Comparison of ENCODE assay signal across 8 mouse cellular contexts in genomic region chr4:155653086-155653450, GRCm38 (mm10). TPM values are rescaled to one million over a fixed set of nuclear protein-coding genes. Genes with fewer than 3 reads are reported as not detected.
DNase-seq lines count a peak whose midpoint lies in the region; ATAC-seq and TF ChIP-seq lines count a peak whose summit lies in the region.

Mmp23 (minus strand) TSS chr4:155653384.

- H3K4me1 ChIP-seq in cerebellum, adult 2 months (ENCODE audit: control insufficient read depth, insufficient read depth, low read length): peaks cover 18% of the 10 kb centered on the region; the same call in 1 of the 2 replicates
- H3K4me1 ChIP-seq in brown adipose tissue, adult 24 weeks (ENCODE audit: control insufficient read depth, insufficient read depth, insufficient read length, low read length): no peaks in the 10 kb centered on the region; the same call in 1 of the 2 replicates
- H3K4me1 ChIP-seq in intestine, embryonic 15.5 days (replicated peaks): peaks cover 44% of the 10 kb centered on the region
- peaks cover 43% of the 10 kb centered on the region for H3K4me1 ChIP-seq in lung, embryonic 15.5 days

- ATAC-seq in granulocyte monocyte progenitor cell, adult 5-6 weeks (replicated peaks; ENCODE audit: poor library complexity, severe bottlenecking): peak; percentile 54
- ATAC-seq in intestine, embryonic 15.5 days: peak; percentile 19; the same call in 1 of the 2 replicates
- ATAC-seq in lung, embryonic 15.5 days (ENCODE audit: borderline replicate concordance, extremely low read depth, low FRiP score, low TSS enrichment): peak; percentile 61
- no peak for ATAC-seq in megakaryocyte-erythroid progenitor cell, adult 5-6 weeks (replicated peaks; ENCODE audit: low FRiP score, low TSS enrichment, poor library complexity, severe bottlenecking)

- H3K27ac ChIP-seq in cerebellum, adult 2 months (ENCODE audit: insufficient read depth, low read length): peak within 1 kb of the TSS; percentile 73
- H3K27ac ChIP-seq in brown adipose tissue, adult 24 weeks (replicated peaks; ENCODE audit: low read depth, low read length): no peak within 1 kb of the TSS
- peak within 1 kb of the TSS; percentile 68 for H3K27ac ChIP-seq in intestine, embryonic 15.5 days
- no peak within 1 kb of the TSS; the same call in 1 of the 2 replicates for H3K27ac ChIP-seq in lung, embryonic 15.5 days

- no peaks in the 10 kb centered on the region for H3K9me3 ChIP-seq in intestine, embryonic 15.5 days
- H3K9me3 ChIP-seq in lung, embryonic 15.5 days: no peaks in the 10 kb centered on the region

- peak within 1 kb of the TSS; percentile 89 for H3K4me2 ChIP-seq in intestine, embryonic 15.5 days (replicated peaks)
- peak within 1 kb of the TSS; percentile 92 for H3K4me2 ChIP-seq in lung, embryonic 15.5 days

- TF ChIP-seq POLR2A in cerebellum, adult 2 months (IDR thresholded peaks at IDR 0.05; ENCODE audit: borderline replicate concordance, insufficient read depth, low read length): no peak

- peak within 1 kb of the TSS; percentile 60 for H3K4me3 ChIP-seq in cerebellum, adult 2 months (replicated peaks; ENCODE audit: insufficient read depth, low read depth, low read length)
- H3K4me3 ChIP-seq in brown adipose tissue, adult 24 weeks (ENCODE audit: insufficient read depth, low read depth, low read length): peak within 1 kb of the TSS; percentile 38
- H3K4me3 ChIP-seq in intestine, embryonic 15.5 days (replicated peaks): peak within 1 kb of the TSS; percentile 45
- H3K4me3 ChIP-seq in lung, embryonic 15.5 days: peak within 1 kb of the TSS; percentile 43

- peak; percentile 60 to 79 for DNase-seq in cerebellum, adult 2 months
- no peak for DNase-seq in cerebellum, adult 9-11 months
- peak; percentile 59 for DNase-seq in ovary, postnatal 14 days (ENCODE audit: low spot score)

- no peaks in the 10 kb centered on the region for H3K27me3 ChIP-seq in cerebellum, adult 2 months (ENCODE audit: control insufficient read depth, insufficient read depth, low read length)
- peaks cover 16% of the 10 kb centered on the region for H3K27me3 ChIP-seq in intestine, embryonic 15.5 days (replicated peaks)
- H3K27me3 ChIP-seq in lung, embryonic 15.5 days: peaks cover 23% of the 10 kb centered on the region

- WGBS in cerebellum, adult 2 months: 1% methylated on average over 33 of the region's 33 CpGs
- WGBS in intestine, embryonic 15.5 days: 1% methylated on average over 33 of the region's 33 CpGs
- WGBS in lung, embryonic 15.5 days: under 1% methylated on average over 32 of the region's 33 CpGs

- TF ChIP-seq CTCF in cerebellum, adult 2 months (IDR thresholded peaks at IDR 0.05; ENCODE audit: borderline replicate concordance, insufficient read depth, low read depth, low read length): no peak

- peak within 1 kb of the TSS; percentile 52 for H3K9ac ChIP-seq in intestine, embryonic 15.5 days
- H3K9ac ChIP-seq in lung, embryonic 15.5 days: peak within 1 kb of the TSS; percentile 43

- H3K36me3 ChIP-seq in intestine, embryonic 15.5 days: peaks cover 33% of the 10 kb centered on the region
- H3K36me3 ChIP-seq in lung, embryonic 15.5 days: peaks cover 34% of the 10 kb centered on the region

RNA-seq across cellular contexts. Expression of gene Mmp23, which starts in this region (rescaled TPM):
- polyA plus RNA-seq in cerebellum, adult 2 months (2012; rRNA removed): 38.1 and 39.4 TPM in 2 replicates
- 3.3 and 5.5 TPM in 2 replicates for polyA plus RNA-seq in brown adipose tissue, adult 24 weeks (2012; ENCODE audit: insufficient read depth, insufficient read length, missing spikeins)
- total RNA-seq in granulocyte monocyte progenitor cell, adult 5-6 weeks (2014; fragmentation: Nextera tagmentation): not detected in 2 replicates
- not detected in 2 replicates for total RNA-seq in granulocyte monocyte progenitor cell, adult 5-6 weeks (2017)
- polyA plus RNA-seq in intestine, embryonic 15.5 days (2015; fragmentation: Nextera tagmentation; extraction: Ambion mirVana): 36.8 and 38.0 TPM in 2 replicates
- 41.7 and 47.8 TPM in 2 replicates for polyA plus RNA-seq in lung, embryonic 15.5 days (2015; fragmentation: Nextera tagmentation; extraction: Ambion mirVana)
- not detected in 2 replicates for total RNA-seq in megakaryocyte-erythroid progenitor cell, adult 5-6 weeks (2014; fragmentation: Nextera tagmentation)
- total RNA-seq in megakaryocyte-erythroid progenitor cell, adult 5-6 weeks (2017): not detected in 2 replicates

Comparison
In these comparisons a context has a peak if more than half of its experiments do, and no peak if none do; other contexts are left out.
1. Peak in ATAC-seq in granulocyte monocyte progenitor cell, adult 5-6 weeks; RNA of the gene not detected or under 1 TPM.
2. H3K27ac ChIP-seq: peak in cerebellum, adult 2 months (single experiment) and intestine, embryonic 15.5 days (single experiment); none in brown adipose tissue, adult 24 weeks (single experiment) and lung, embryonic 15.5 days (single experiment).
3. Peak in every context shown above with its lines, with median percentiles within 50 percentile points of each other: H3K4me3 ChIP-seq.